Mouse (Mus musculus): ENCODE data around the gene Insl6.
A peak's percentile ranks its signal among the peaks of the same experiment; 100 is the strongest.

Gene Insl6

DNA sequence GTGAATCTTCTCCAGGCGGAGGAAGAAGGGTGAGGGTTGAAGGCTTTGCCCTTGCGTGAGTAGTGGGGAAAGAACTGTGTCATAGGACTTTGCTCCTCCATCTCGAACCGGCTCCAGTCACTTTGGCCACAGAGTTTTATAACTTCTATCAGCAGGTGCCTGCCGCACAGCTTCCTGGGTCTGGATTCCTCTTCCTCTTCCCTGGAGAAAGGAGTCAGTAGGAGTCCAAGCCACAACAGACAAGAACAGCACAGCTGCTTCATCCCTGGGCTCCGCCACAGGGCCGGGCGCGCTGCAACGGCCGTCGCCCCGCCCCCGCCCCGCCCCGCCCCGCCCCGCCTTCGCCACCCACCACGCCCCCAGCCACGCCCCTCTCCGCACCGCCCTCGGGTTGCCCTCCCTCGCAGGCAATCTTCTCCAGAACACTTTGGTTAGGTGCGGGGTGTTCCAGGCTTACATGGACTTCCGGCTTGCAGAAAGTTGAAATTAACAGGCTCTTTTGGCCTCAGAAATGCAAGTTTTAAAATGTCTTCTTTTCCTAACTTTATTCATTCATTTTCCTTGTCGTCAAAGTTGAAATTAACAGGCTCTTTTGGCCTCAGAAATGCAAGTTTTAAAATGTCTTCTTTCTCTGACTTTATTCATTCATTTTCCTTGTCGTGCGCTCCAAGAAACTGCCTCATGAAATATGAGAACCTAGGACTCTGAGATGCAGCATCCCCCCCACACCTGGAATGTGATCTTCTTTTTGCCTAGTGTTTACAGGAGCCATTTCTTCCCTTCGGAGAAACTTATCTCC, at the start of gene Insl6:
TSS of gene Insl6 (minus strand) at position 304 of the 799 bp plus-strand sequence.
- DNase-seq: peak; percentile 24 to 56

DNA sequence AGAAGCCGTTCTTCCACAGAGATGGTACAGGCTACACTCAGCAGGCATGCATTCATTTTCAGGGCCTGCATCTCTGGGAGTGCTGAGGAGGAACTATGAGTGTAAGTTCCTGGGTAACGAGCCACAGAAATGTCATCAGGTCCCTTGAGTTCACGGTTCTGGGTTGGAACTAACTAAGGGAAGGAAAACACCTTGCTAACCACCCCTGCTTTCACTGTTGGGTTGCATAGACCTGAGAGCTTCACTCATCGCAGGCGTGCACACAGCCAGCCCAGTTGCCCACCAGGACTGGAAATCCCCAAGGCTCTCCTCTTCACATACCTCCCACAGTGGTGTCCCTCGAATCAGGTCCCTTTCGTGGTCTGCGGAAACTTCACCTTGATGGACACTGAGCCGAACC, 49.8 kb upstream of the Insl6 start:
- DNase-seq: no peak

DNA sequence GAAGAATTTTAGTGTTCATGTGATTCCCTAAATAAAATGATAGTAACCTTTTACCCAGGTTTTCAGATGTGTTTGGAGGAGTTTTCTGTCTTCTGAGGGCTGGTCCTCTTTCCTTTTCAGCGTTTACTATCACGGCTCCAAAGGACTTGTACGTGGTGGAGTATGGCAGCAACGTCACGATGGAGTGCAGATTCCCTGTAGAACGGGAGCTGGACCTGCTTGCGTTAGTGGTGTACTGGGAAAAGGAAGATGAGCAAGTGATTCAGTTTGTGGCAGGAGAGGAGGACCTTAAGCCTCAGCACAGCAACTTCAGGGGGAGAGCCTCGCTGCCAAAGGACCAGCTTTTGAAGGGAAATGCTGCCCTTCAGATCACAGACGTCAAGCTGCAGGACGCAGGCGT, 48.3 kb upstream of the Insl6 start:
- DNase-seq: no peak

DNA sequence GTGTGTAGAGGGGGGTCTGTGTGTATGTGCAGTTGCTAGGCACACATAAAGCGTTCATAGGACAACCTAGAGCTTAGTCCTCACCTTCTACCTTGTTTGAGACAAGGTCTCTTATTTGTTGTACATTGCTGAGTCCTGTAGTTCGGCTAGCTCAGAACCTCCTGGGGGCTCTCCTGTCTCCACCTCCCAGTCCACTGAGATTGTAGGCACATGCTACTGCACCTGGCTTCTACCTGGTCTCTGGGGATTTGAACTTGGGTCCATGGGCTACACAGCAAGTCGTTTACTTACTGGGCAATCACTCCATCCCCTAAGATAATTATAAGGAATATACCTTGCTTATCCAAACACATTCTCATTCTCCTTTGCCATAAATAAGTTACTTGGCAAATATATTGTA, 47.5 kb upstream of the Insl6 start:
- no peak for DNase-seq

DNA sequence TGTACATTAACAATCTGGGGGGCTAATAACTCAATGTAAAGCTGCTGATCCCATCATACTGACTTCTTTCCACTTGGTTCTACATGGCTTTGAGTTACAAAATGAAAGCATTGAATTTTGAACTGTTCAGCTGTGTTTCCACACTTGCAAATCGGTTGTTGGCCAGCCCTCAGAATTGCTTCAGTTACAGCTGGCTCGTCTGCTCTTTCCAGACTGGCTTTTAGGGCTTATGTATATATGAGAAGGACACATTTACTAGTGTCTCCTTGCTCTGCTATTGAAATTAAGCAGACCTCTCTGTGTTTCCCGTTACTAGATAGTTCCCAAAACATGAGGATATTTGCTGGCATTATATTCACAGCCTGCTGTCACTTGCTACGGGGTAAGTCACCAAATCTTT, 47.0 kb upstream of the Insl6 start:
- DNase-seq: no peak

DNA sequence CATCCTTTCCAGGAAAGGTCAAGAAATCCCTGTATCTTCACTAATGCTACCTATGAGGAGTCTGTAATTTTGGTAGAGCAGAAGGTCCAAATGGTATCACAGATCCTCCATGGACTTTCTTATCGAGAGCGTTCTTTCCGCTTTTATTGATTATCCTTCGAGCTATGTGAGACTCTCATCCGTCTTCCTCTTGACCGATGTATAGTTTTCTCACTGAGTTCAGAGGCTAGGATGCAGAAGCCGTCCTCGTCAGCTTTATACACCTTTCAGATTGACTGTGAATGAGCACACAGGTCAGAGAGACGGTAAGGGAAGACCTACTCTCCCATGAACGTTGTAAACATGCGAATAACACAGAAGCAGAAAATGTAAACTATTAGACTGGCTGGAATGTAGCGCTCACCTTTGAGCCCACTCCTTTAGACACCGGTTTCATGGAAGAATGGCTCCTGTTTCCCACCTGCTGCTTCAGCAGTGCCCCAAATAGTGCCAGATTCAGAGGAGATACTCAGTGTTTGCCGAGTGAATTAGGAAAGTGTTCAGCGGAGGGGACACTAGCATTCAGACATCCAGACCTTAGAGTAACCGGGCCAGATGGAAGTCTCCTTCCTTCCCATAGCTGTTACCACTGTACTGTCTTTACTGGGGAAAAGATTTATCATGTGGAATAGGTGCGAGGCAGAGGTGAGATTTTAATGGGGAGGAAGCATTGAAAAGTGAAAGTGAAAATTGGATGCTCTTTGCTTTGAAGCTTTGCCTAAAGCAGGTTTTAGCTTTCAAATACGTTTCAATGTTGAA, 46.3 kb upstream of the Insl6 start:
- no peak for DNase-seq

DNA sequence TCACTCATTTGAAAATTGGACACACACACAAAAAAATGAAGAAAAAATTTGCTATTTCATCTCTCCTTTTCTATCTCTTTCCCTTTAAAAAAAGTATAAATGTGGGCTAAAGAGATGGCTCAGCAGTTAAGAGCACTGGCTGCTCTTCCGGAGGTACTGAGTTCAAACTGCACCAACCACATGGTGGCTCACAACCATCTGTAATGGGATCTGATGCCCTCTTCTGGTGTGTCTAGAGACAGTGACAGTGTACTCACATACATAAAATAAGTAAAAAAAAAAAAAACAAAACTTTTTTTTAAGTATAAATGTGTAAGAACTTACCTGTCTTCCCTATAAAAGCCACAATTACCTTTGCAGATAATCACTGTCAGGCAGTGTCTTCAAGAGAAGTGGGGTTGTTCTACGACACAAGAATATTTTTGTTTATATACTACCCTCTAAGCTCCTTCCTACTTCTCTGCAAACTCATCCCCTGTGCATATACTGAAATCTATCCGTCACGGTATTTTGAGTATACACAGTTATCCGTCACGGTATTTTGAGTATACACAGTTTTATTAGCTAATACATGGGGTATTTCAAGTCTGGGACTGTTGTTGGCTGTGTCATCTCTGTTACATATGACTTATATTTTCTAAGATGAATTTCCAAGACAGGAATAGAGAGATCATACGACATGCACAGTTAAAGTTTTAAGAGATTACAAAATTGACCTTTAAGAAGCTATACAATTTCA, 45.6 kb upstream of the Insl6 start:
- no peak for DNase-seq

DNA sequence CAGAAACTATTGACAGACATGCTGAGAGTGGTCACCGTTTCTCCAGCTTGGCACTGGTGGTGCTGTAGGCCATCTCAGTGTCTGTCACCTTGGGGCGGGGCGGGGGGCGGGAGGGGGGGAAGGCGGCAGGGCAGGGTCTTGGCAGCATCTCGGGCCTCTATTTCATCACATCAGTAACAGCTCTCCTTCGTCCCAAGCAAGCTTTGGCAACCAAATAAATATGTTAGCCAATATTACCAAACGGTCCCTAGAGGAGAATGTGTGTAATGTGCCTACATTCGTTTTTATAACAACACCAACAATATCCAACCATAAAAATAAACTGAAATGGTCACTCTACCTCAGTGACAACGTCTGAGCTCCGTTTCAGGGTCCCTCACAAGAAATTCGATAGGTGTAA, 45.0 kb upstream of the Insl6 start:
- no peak for DNase-seq

DNA sequence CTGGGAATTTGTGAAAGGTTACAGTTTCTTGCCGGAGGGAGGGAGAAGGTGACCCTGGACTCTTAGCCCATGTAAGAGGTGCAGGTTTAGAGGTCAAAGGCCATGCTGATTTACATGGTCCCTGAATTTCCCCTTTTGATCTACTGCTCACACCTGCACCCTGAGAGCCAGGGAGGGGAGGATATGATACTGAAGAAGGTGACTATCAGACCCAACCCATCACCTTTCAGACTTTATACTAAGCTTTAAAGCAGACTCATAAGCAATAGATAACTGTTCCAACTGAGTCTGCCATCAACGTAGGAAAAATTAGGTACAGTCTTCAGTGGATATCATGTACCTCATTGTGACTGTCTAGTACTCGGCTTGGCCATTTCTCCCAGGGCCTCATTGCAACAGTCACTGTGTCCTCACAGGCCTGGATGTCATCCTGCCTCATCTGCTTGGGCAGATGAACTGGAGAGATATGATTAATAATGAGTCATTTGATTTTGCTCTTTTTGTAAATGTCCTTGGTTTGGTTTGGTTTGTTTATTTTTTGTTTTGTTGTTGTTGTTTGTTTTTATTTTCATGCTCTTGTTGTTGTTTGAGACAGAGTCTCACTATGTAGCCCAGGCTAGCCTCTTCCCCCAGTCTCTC, 43.6 kb upstream of the Insl6 start:
- no peak for DNase-seq

DNA sequence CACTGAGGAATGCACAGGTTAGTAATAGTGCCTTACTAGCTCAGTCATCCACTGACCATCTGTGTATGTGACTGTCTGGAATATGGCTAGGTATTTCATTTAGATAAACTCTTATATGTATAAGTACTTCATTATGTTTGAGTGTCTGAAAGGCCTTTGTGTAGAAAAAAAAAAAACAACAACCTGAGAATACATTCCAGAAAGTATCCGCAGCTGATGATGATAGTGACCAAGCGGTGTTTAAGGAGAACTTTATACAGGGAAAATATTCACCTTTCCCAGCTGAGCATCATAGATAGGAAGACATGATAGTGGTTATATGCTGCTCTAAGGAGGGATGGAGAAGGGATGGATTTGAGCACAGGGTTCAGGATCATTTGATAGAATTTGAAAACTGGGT, 42.9 kb upstream of the Insl6 start:
- DNase-seq: no peak

DNA sequence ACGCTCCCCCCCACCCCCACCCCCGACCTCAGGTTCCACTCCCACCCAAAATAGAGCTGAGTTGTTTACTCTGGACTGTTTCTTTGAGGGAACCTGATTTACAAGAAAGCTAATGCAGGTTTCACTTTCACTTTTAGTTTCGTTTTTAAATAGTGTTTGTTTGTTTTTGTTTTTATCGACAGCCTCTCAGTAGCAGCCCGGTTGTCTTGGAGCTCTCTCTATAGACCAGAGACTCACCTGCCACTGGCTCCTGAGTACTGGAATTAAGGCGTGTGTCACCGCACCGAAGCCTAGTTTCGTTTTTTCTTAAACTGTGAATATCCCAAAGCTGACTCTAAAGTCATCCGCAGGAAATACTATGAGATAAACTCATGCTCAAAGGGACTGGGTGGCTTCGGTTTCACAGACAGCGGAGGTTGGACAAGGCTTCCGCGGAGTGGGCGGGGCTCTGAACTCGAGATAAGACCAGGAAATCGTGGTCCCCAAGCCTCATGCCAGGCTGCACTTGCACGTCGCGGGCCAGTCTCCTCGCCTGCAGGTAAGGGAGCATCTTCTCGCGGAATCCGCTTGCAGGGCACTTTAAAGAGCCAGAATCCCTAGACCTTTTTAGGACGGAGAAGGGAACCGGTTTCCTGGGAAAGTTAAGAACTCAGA, 41.9 kb upstream of the Insl6 start, which contains the start of the genes Plgrkt and Cd274:
TSS of gene Plgrkt (minus strand) at position 422 of the 654 bp plus-strand sequence.
TSS of gene Cd274 (plus strand) at position 487 of the 654 bp plus-strand sequence.
- DNase-seq: peak; percentile 78 to 83

DNA sequence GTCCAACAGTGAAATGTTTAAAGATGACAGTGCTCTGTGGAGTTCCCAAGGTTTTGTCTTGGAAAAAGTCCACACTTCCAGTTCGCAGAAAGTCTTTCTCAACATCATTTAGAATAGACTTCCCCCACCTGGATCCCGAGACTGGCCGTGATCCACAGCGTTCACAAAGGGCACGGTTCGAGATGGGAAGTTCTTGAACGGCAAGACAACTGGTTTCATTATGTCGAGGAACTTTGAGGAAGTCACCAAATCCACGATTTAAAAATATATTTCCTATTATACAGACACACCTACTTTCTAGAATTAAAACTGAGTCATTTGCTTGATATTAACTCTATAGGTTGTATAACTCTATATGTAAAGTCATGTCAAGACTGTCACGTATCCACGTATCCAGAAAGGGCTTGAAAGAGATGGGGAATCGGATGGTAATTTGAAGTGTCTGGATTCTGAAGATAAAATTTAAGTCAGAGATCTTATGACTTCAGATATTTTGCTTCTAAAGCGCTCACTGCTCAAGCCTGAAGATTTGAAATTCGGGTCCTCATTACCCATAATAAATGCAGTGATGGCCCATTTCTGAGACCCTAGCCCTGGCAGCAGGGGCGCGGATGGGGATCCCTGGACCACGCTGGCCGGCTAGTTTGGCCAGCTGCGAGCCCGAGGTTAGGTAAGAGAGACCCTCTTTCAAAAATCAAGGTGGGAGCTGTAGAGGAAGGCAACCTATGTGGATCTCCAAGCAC, 41.2 kb upstream of the Insl6 start:
- DNase-seq: no peak

DNA sequence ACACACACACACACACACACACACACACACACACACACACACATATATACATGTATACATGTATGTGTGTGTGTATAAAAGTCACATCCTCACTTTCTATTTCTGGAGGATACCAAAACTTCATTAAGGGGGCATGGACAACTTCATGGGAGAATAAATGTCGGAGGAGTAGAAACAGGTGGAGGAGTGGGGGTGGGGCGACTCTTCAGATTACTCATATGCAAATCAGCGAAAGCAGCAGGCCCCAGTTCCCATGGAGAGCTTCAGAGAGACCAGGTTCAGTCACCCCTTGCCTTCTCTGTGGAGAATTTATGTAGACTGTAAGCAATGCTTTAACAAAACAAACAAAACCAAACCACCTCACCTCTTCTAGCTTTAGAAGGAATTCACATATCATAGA, 39.9 kb upstream of the Insl6 start:
- DNase-seq: no peak

DNA sequence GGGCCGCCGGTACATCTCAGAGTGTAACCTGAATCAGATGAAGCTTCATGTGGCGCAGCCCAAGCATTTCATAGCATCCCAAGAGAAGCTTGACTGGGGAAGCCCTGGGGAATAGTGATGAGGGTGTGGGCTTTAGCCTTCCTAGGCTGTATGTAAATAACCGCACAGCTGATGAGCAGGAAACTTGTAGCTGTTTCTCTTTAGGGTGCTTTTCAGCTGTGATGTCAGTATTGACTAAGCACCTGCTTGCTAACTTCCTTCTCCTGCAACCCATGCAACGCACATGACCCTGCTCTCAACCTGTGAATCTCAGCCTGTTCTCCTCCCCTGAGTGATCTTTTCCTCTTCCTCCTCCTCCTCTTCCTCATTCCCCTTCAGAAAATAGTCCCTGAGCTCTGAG, 38.9 kb upstream of the Insl6 start:
- DNase-seq: no peak

DNA sequence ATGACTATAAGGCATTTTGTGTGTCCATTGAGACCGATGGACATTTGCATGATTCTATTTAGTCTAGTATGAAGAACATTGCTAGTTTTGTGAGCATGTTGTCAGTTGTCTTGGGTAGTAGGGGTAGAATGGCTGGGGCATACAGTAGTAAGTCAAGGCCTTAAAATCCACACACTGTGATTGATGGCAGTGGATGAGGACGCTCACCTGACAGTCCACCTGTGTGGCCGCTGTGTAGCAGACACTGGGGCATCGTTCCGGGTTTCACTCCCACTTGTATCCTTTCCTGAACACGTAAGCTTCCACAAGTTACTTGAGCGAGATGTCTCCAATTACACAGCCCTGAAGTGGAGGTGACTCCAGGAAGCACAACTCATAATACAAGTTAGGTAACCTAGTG, 38.4 kb upstream of the Insl6 start:
- no peak for DNase-seq

DNA sequence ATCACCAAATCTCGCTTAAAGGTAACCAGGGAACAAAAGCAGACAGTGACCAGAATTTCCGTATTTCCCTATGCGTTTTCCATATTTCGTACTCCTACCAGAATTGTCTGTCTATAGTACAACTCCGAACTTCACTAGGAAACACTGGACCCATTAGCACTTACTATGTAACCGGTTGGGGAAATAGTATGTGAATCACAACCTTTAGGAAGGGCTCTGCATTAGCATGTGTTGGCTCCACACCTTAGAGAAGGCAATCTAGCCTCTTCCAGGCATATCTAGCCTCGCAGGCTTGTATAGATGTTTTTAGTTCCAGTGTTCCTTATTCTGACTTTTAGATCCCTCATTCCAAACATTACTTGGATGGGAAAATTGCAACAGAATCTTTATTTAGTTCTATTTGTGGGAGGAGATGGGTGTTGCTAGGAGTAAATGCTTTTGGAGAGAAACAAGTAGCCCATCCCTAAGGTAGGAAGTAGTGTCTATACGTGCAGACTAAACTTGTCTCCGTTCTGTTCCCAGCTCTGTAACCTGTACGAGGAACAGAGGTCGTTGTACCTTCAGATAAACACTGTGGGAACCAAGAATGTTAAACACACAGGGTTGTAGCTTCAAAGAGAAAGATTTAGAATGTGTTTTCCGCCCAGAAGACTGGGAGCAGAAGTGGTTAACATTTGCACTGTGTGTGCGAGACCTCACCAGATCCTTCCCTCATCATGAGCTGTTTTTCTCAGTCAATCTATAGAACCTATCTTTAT, 37.2 kb upstream of the Insl6 start:
- no peak for DNase-seq

DNA sequence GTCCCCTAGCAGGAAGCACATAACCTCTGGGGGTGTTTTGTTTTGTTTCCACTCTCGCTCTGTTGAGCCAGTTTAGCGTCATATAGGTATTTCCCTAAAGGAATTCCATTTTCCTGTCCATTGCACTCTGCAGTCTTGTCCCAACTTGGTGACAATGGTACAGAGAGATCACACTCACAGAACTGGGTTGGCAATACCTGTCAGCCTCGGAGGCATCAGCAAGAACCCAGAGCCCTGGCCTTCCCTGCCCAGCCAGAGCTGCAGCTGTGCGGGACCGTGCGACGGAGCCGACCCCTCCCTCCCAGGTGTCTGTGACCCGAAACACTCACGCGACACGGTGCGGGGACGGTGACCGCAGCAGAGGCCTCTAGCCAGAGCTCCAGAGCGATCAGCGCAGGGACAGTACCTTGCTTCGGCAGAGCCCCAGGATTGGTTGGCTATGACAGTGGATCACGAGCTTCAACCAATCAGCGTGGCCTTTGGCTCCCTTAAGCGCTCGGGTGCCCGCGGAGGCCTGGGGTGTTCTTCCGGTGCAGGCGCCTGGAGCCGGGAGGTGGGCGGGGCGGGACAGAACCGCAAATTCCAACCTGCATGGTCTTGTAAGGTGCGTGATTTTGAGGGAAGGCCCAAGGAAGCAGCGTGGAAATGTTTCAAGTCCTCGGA, 36.4 kb upstream of the Insl6 start:
- peak; percentile 91 to 92 for DNase-seq

DNA sequence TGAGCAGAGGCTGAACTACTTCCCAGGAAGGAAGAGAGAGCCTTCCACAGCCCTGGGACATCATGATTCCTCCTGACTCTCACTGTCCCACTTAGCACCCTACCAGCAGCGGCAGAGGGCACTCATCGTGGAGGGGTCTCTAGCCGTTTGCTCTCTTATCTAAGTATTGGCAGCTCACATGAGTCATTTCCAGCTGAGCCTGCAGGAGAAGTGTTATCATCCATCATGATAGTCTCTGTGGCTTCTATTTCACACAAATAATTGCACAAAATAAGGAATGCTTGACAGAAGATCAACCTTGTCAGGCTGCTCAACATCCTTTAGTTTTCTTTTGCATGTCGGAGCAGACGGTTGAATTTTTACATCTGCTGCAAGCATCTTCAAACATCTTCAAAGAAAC, 35.1 kb upstream of the Insl6 start:
- DNase-seq: no peak

DNA sequence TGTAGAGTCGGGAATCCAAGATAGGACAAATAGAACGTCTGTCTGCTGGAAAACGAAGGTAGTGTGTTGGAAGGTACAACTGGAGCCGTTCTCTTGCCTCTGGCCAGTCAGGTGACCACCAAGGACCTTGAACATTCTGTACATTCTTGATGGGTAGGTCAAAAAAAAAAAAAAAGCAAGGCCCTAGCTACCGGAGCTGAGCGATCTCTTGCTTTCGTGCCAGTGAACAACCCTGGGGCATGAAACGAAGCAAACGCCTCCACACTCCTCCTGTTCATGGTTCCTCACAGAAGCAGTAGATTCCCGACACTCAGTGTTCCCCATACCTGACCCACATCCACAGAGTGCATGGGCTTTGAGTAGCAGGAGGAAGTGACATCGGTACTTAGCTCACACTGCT, 31.1 kb upstream of the Insl6 start:
- peak; percentile 16 to 47 for DNase-seq
